Mouse (Mus musculus): Measurements from ENCODE around the gene Lcn10. TPM values are rescaled to one million over a fixed set of nuclear protein-coding genes. Genes with fewer than 3 reads are reported as not detected.
"Not testable (repeated sequence)": the region's sequence is repeated elsewhere in the genome, so short reads cannot be mapped to it uniquely, and the experiment has no call there.

Lcn10 gene
- total and polyA plus RNA-seq, 3 experiments: not detected

DNA sequence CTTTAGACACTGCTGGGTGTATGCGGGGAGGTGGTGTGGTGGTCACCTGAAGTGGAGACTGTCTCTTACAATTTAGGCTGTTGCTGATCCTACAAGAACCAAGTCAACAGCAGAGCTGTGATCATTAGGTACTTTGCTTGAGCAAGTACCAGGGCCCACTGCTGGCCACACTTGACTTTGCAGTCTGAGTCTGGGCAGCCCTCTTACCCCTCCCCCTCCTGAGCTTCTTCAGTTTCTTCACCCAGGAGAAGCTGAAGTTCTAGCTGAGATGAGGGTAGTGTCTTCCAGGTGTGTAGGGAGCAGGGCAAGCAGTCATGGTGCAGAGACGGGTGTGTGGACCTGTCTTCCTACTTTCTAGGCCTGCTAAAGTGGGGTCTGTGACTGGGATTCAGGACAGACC, 25.6 kb downstream of the Lcn10 start:
- Histone ChIP-seq H3K79me2 (replicated peaks; ENCODE audit: control insufficient read depth, insufficient read depth, low read length) (no peaks in the 10 kb centered on the region), H3K4me1 (ENCODE audit: control insufficient read depth, insufficient read depth, low read length) (peaks cover 3% of the 10 kb centered on the region), H3K9ac (ENCODE audit: low read depth, low read length) (no peak overlapping the region), H3K27me3 (ENCODE audit: control insufficient read depth, insufficient read depth, low read length) (no peaks in the 10 kb centered on the region), H3K27ac (no peak overlapping the region), H3K4me3 (no peak overlapping the region), H3K36me3 (ENCODE audit: control insufficient read depth, insufficient read depth, low read length) (no peaks in the 10 kb centered on the region)
- 87% methylated on average over 2 of the region's 2 CpGs for WGBS
- intact Hi-C loops (cut with DNase I): loop anchor here (2.0 kb wide), 1 partner anchor 43 kb away; no protein-coding TSS in a partner anchor
- TF ChIP-seq CTCF (IDR thresholded peaks at IDR 0.05) (peak; percentile 50), POLR2A (IDR thresholded peaks at IDR 0.05; ENCODE audit: insufficient read depth, low read depth, low read length) (no peak)
- peak in 1 of 2 experiments; percentile 11 for DNase-seq

DNA sequence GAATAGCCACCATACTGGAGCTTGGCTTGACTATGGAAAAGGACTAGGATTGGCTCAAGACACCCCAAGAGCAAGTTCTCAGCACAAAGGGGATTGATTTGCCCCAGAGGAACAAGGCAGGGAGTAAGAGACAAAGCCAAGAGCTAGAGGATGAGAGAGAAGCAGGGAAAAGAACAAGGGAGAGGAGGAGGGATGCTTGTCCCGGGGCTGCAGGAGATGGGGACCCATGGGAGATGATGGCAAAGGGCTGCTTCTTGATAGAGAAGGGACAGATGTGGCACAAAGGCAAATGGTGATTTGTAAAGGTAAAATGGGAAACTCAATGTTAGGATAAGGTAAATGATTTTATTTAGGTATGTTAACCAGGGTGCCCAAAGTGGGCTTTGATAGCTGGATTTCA, 26.5 kb downstream of the Lcn10 start:
- 90% methylated on average over 1 of the region's 1 CpGs for WGBS
- H3K27ac ChIP-seq: not testable (repeated sequence)
- intact Hi-C loops (cut with DNase I): loop anchor here (2.0 kb wide), 1 partner anchor 42 kb away; no protein-coding TSS in a partner anchor

DNA sequence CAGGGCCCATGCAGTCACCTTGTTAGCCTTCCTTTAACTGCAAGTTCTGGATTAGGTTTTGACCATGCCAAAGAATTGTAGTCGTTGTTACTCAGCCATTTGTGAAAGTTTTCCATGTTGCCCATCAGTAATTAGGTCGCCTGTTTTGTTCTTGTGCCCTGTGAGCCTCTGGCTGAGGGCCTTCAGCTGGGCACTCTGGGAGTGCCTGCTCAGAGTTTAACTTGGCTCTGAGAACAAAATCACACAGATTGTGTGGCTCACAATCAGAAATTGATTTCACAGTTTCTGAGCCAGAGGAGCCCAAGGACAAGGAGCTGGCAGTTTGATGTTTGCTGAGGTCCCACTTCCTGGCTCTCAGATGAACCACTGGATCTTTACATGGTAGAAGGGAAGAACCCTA, 27.3 kb downstream of the Lcn10 start:
- H3K27ac ChIP-seq; H3K36me3 ChIP-seq (ENCODE audit: control insufficient read depth, insufficient read depth, low read length); H3K9ac ChIP-seq (ENCODE audit: low read depth, low read length); DNase-seq; H3K4me3 ChIP-seq; H3K4me1 ChIP-seq (ENCODE audit: control insufficient read depth, insufficient read depth, low read length); H3K27me3 ChIP-seq (ENCODE audit: control insufficient read depth, insufficient read depth, low read length); H3K79me2 ChIP-seq (replicated peaks; ENCODE audit: control insufficient read depth, insufficient read depth, low read length): not testable (repeated sequence)
- 66% methylated on average over 2 of the region's 2 CpGs for WGBS
- intact Hi-C loops (cut with DNase I): loop anchor here (2.0 kb wide), 1 partner anchor 41 kb away; no protein-coding TSS in a partner anchor

More for the DNA sequence above, 26.5 kb downstream of the Lcn10 start:
- H3K4me3 ChIP-seq; DNase-seq; H3K27me3 ChIP-seq (ENCODE audit: control insufficient read depth, insufficient read depth, low read length); H3K79me2 ChIP-seq (replicated peaks; ENCODE audit: control insufficient read depth, insufficient read depth, low read length); H3K9ac ChIP-seq (ENCODE audit: low read depth, low read length); H3K4me1 ChIP-seq (ENCODE audit: control insufficient read depth, insufficient read depth, low read length); H3K36me3 ChIP-seq (ENCODE audit: control insufficient read depth, insufficient read depth, low read length): not testable (repeated sequence)

DNA sequence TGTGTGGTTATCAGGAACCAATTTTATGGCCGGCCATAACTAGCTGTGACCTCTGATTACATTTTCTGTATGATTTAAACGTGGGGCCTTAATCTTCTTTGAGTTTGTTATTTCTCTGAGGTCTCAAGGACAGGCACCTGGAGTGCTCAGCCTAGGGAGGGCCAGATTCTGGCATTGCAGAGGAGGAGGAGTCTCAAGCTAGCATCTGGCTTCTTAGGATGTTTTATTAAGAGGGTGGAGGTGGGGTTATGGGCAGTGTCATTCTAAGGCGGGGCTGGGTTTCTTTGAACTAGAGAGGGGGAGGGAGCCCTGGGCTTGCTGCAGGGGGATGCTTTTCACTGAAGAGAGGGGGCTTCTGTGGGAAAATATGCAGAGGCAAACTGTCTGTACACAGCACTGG, 29.1 kb downstream of the Lcn10 start:
- H3K9ac ChIP-seq (ENCODE audit: low read depth, low read length); H3K27me3 ChIP-seq (ENCODE audit: control insufficient read depth, insufficient read depth, low read length); H3K79me2 ChIP-seq (replicated peaks; ENCODE audit: control insufficient read depth, insufficient read depth, low read length); H3K36me3 ChIP-seq (ENCODE audit: control insufficient read depth, insufficient read depth, low read length); H3K4me3 ChIP-seq; DNase-seq; intact Hi-C loops (cut with DNase I); H3K27ac ChIP-seq; H3K4me1 ChIP-seq (ENCODE audit: control insufficient read depth, insufficient read depth, low read length): not testable (repeated sequence)
- 38% methylated on average over 3 of the region's 3 CpGs for WGBS

DNA sequence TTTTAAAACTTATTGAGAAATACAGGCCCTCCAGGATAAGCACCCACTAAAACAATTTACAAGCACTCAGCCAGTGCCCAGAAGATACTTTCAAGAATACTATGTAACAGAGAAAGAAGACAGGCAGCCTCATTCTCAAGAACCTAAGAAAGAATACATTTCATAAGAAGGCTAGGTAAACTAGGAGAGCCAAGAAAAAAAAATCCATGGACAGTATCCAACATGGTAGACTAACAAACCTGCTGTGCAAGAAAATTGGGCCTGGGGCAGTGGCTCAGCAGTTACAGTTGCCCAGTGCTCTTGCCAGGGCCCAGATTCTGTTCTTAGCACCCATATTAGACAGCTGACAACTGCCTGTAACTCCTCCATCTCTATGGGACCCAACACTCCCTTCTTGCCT, 34.7 kb downstream of the Lcn10 start:
- Histone ChIP-seq H3K27me3 (ENCODE audit: control insufficient read depth, insufficient read depth, low read length) (no peaks in the 10 kb centered on the region), H3K4me1 (ENCODE audit: control insufficient read depth, insufficient read depth, low read length) (no peaks in the 10 kb centered on the region), H3K4me3 (no peak overlapping the region), H3K9ac (ENCODE audit: low read depth, low read length) (no peak overlapping the region), H3K27ac (no peak overlapping the region), H3K36me3 (ENCODE audit: control insufficient read depth, insufficient read depth, low read length) (no peaks in the 10 kb centered on the region), H3K79me2 (replicated peaks; ENCODE audit: control insufficient read depth, insufficient read depth, low read length) (no peaks in the 10 kb centered on the region)
- intact Hi-C loops (cut with DNase I): no loop called here
- DNase-seq: no peak
- TF ChIP-seq CTCF (IDR thresholded peaks at IDR 0.05) (no peak), EP300 (IDR thresholded peaks at IDR 0.05; ENCODE audit: insufficient read depth, low read depth, low read length) (no peak), POLR2A (IDR thresholded peaks at IDR 0.05; ENCODE audit: insufficient read depth, low read depth, low read length) (no peak)

DNA sequence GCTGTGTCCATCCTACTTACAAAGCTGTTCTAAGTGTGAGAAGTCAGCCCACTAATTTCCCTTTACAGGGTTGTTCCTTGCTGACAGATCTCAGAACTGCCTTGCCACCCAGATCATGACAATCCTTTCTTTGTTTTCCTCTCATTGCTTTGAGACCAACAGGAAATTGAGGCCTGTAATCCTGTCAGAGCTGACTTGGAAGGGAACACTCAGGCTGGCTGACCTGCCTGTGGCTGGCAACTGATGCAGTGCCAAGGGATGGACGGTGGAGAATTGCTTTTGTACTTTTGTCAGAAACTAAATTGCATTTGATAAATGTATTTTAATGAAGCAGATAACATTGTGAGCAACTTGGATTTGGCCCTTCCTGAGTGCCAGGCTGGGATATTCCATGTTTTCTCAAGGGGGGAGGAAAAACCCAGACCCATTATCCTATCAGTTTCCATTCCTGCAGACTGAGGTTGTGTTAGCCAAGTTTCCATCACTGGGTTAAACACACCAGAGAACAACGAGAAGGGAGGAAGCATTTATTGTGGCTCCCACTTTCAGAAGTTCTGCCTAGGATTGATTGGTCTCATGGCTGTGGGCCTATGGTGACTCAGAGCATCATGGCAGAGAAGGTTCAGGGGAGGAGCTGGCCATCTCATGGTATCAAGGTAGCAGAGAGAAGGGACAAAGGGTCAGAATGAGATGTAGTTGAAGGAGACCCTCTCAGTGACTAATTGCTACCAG, 50.8 kb downstream of the Lcn10 start:
- 20% methylated on average over 2 of the region's 2 CpGs for WGBS
- Histone ChIP-seq H3K27ac (no peak overlapping the region), H3K79me2 (replicated peaks; ENCODE audit: control insufficient read depth, insufficient read depth, low read length) (no peaks in the 10 kb centered on the region), H3K27me3 (ENCODE audit: control insufficient read depth, insufficient read depth, low read length) (no peaks in the 10 kb centered on the region), H3K4me3 (no peak overlapping the region), H3K36me3 (ENCODE audit: control insufficient read depth, insufficient read depth, low read length) (no peaks in the 10 kb centered on the region), H3K4me1 (ENCODE audit: control insufficient read depth, insufficient read depth, low read length) (no peaks in the 10 kb centered on the region), H3K9ac (ENCODE audit: low read depth, low read length) (no peak overlapping the region)
- DNase-seq: no peak
- TF ChIP-seq POLR2A (IDR thresholded peaks at IDR 0.05; ENCODE audit: insufficient read depth, low read depth, low read length): no peak
- intact Hi-C loops (cut with DNase I): no loop called here

Other genes with a start within 250 kb of the Lcn10 start
- gene Clic3, start 225.9 kb upstream of the Lcn10 start, total RNA-seq (2021): 1 to 10 TPM; 1.4 to 1.8 TPM
- 4.8 and 7.4 TPM in 2 replicates for gene Clic3, start 225.9 kb upstream of the Lcn10 start, polyA plus RNA-seq (2012; rRNA removed)
- gene Paxx, start 221.6 kb upstream of the Lcn10 start, total RNA-seq (2021): 10 to 100 TPM; 17.7 to 20.6 TPM
- 32.8 and 36.8 TPM in 2 replicates for gene Paxx, start 221.6 kb upstream of the Lcn10 start, polyA plus RNA-seq (2012; rRNA removed)
- 100 to 1,000 TPM; 472 to 774 TPM for gene Ptgds, start 212.7 kb upstream of the Lcn10 start, total RNA-seq (2021)
- gene Ptgds, start 212.7 kb upstream of the Lcn10 start, polyA plus RNA-seq (2012; rRNA removed): 198 and 795 TPM in 2 replicates
- gene Lcn12, start 188.8 kb upstream of the Lcn10 start, total RNA-seq (2021): not detected
- gene Lcn12, start 188.8 kb upstream of the Lcn10 start, polyA plus RNA-seq (2012; rRNA removed): not detected in 2 replicates
- 10 to 100 TPM; 82.7 to 84.8 TPM for gene Fbxw5, start 182.0 kb upstream of the Lcn10 start, total RNA-seq (2021)
- gene Fbxw5, start 182.0 kb upstream of the Lcn10 start, polyA plus RNA-seq (2012; rRNA removed): 32.9 and 41.0 TPM in 2 replicates
- 1 to 10 TPM; 1.3 to 1.6 TPM for gene C8g, start 181.0 kb upstream of the Lcn10 start, total RNA-seq (2021)
- 4.1 and 6.1 TPM in 2 replicates for gene C8g, start 181.0 kb upstream of the Lcn10 start, polyA plus RNA-seq (2012; rRNA removed)
- gene Traf2, start 135.8 kb upstream of the Lcn10 start, total RNA-seq (2021): 10 to 100 TPM; 13.5 to 15.8 TPM
- gene Traf2, start 135.8 kb upstream of the Lcn10 start, polyA plus RNA-seq (2012; rRNA removed): 10.8 and 15.1 TPM in 2 replicates
- 100 to 1,000 TPM; 211 to 222 TPM for gene Edf1, start 124.9 kb upstream of the Lcn10 start, total RNA-seq (2021)
- gene Edf1, start 124.9 kb upstream of the Lcn10 start, polyA plus RNA-seq (2012; rRNA removed): 81.9 and 110 TPM in 2 replicates
- 1 to 10 TPM in 1 of 2 experiments, under 1 TPM in 1; 0.60 to 2.2 TPM for gene Mamdc4, start 107.9 kb upstream of the Lcn10 start, total RNA-seq (2021)
- gene Mamdc4, start 107.9 kb upstream of the Lcn10 start, polyA plus RNA-seq (2012; rRNA removed): 1.6 and 8.5 TPM in 2 replicates
- gene Phpt1, start 107.5 kb upstream of the Lcn10 start, total RNA-seq (2021): 10 to 100 TPM; 52.6 to 69.9 TPM
- gene Phpt1, start 107.5 kb upstream of the Lcn10 start, polyA plus RNA-seq (2012; rRNA removed): 100 and 101 TPM in 2 replicates
- gene Ajm1, start 101.0 kb upstream of the Lcn10 start, total RNA-seq (2021): under 1 TPM; 0.05 to 0.36 TPM
- 0.15 and 1.1 TPM in 2 replicates for gene Ajm1, start 101.0 kb upstream of the Lcn10 start, polyA plus RNA-seq (2012; rRNA removed)
- 10 to 100 TPM; 61.2 to 65.3 TPM for gene Rabl6, start 74.2 kb upstream of the Lcn10 start, total RNA-seq (2021)
- 48.8 and 56.0 TPM in 2 replicates for gene Rabl6, start 74.2 kb upstream of the Lcn10 start, polyA plus RNA-seq (2012; rRNA removed)
- gene Ccdc183, start 65.0 kb upstream of the Lcn10 start, total RNA-seq (2021): not detected
- gene Ccdc183, start 65.0 kb upstream of the Lcn10 start, polyA plus RNA-seq (2012; rRNA removed): not detected in 2 replicates
- gene Tmem141, start 60.7 kb upstream of the Lcn10 start, total RNA-seq (2021): 10 to 100 TPM; 29.4 to 32.6 TPM
- 49.2 and 73.7 TPM in 2 replicates for gene Tmem141, start 60.7 kb upstream of the Lcn10 start, polyA plus RNA-seq (2012; rRNA removed)
- gene Fcna, start 54.7 kb upstream of the Lcn10 start, total RNA-seq (2021): 1 to 10 TPM; 4.8 to 6.8 TPM
- gene Fcna, start 54.7 kb upstream of the Lcn10 start, polyA plus RNA-seq (2012; rRNA removed): 3.4 and 4.0 TPM in 2 replicates
- 1 to 10 TPM in 1 of 2 experiments, under 1 TPM in 1; 0.98 to 1.2 TPM for gene Lcn8, start 29.6 kb upstream of the Lcn10 start, total RNA-seq (2021)
- 0.20 TPM in 1 of 2 replicates, not detected in the other for gene Lcn8, start 29.6 kb upstream of the Lcn10 start, polyA plus RNA-seq (2012; rRNA removed)
- gene Lcn5, start 24.8 kb upstream of the Lcn10 start, total RNA-seq (2021): not detected
- gene Lcn5, start 24.8 kb upstream of the Lcn10 start, polyA plus RNA-seq (2012; rRNA removed): not detected in 2 replicates
- not detected for gene Lcn6, start 5.9 kb upstream of the Lcn10 start, total RNA-seq (2021)
- gene Lcn6, start 5.9 kb upstream of the Lcn10 start, polyA plus RNA-seq (2012; rRNA removed): not detected in 2 replicates
- not detected for gene Obp2a, start 17.3 kb downstream of the Lcn10 start, total RNA-seq (2021)
- gene Obp2a, start 17.3 kb downstream of the Lcn10 start, polyA plus RNA-seq (2012; rRNA removed): not detected in 2 replicates
- 10 to 100 TPM; 12.7 to 14.8 TPM for gene Bmyc, start 24.0 kb downstream of the Lcn10 start, total RNA-seq (2021)
- gene Bmyc, start 24.0 kb downstream of the Lcn10 start, polyA plus RNA-seq (2012; rRNA removed): 11.9 and 21.2 TPM in 2 replicates
- gene Obp2b, start 54.3 kb downstream of the Lcn10 start, total RNA-seq (2021): not detected
- gene Obp2b, start 54.3 kb downstream of the Lcn10 start, polyA plus RNA-seq (2012; rRNA removed): not detected in 2 replicates
- gene Lcn3, start 82.8 kb downstream of the Lcn10 start, total RNA-seq (2021): not detected
- not detected in 2 replicates for gene Lcn3, start 82.8 kb downstream of the Lcn10 start, polyA plus RNA-seq (2012; rRNA removed)
- gene Lcn11, start 94.3 kb downstream of the Lcn10 start, total RNA-seq (2021): not detected
- not detected in 2 replicates for gene Lcn11, start 94.3 kb downstream of the Lcn10 start, polyA plus RNA-seq (2012; rRNA removed)
- not detected for gene Gm13539, start 99.5 kb downstream of the Lcn10 start, total RNA-seq (2021)
- gene Gm13539, start 99.5 kb downstream of the Lcn10 start, polyA plus RNA-seq (2012; rRNA removed): not detected in 2 replicates
- gene Glt6d1, start 133.1 kb downstream of the Lcn10 start, total RNA-seq (2021): not detected
- not detected in 2 replicates for gene Glt6d1, start 133.1 kb downstream of the Lcn10 start, polyA plus RNA-seq (2012; rRNA removed)
- not detected for gene Lcn9, start 140.4 kb downstream of the Lcn10 start, total RNA-seq (2021)
- gene Lcn9, start 140.4 kb downstream of the Lcn10 start, polyA plus RNA-seq (2012; rRNA removed): not detected in 2 replicates
- gene Sohlh1, start 164.5 kb downstream of the Lcn10 start, total RNA-seq (2021): not detected
- not detected in 2 replicates for gene Sohlh1, start 164.5 kb downstream of the Lcn10 start, polyA plus RNA-seq (2012; rRNA removed)
- under 1 TPM; 0.55 to 0.66 TPM for gene Kcnt1, start 181.0 kb downstream of the Lcn10 start, total RNA-seq (2021)
- gene Kcnt1, start 181.0 kb downstream of the Lcn10 start, polyA plus RNA-seq (2012; rRNA removed): 0.92 and 0.97 TPM in 2 replicates

Data from heart, adult 2 months (tissue).